Mouse (Mus musculus) lung, postnatal 0 days (tissue): ENCODE measurements around the gene Rflna. TPM values are rescaled to one million over a fixed set of nuclear protein-coding genes. Genes with fewer than 3 reads are reported as not detected.
A peak's percentile ranks its signal among the peaks of the same experiment; 100 is the strongest.

Source experiments
- ATAC-seq: fragments of 200-750 bp; cut with Nextera tagmentation; 2 replicates; pipeline ENCODE4 v1.8.0; 2017; ENCODE audit warnings: moderate library complexity
- DNase-seq: peaks from one replicate; pipeline ENCODE4 v3.0.0-alpha.2; 2016; ENCODE audit warnings: low spot score
- H3K27ac ChIP-seq: fragments of 300-500 bp; sonication (generic); 2 replicates; pipeline ENCODE4 v1.5.1; 2014; ENCODE audit warnings: antibody characterized with exemption, mild to moderate bottlenecking, low read length, mixed read lengths
- H3K27me3 ChIP-seq: fragments of 300-500 bp; sonication (generic); replicated peaks from 2 replicates; pipeline ENCODE4 v1.6.1; 2014; ENCODE audit warnings: low read length, mixed read lengths; ENCODE audit not compliant: insufficient read depth
- H3K36me3 ChIP-seq: fragments of 300-500 bp; sonication (generic); 2 replicates; pipeline ENCODE4 v1.6.1; 2014; ENCODE audit warnings: low read length, mixed read lengths; ENCODE audit not compliant: insufficient read depth
- H3K4me1 ChIP-seq: fragments of 300-500 bp; sonication (generic); 2 replicates; pipeline ENCODE4 v1.6.1; 2014; ENCODE audit warnings: antibody characterized with exemption, low read depth, low read length, mixed read lengths; ENCODE audit not compliant: insufficient read depth
- H3K4me2 ChIP-seq: fragments of 300-500 bp; sonication (generic); replicated peaks from 2 replicates; pipeline ENCODE4 v1.6.1; 2014; ENCODE audit warnings: low read depth, mild to moderate bottlenecking, low read length, moderate library complexity, mixed read lengths
- H3K4me3 ChIP-seq: fragments of 300-500 bp; sonication (generic); 2 replicates; pipeline ENCODE4 v1.5.1; 2014; ENCODE audit warnings: low read depth, low read length
- H3K9ac ChIP-seq: fragments of 300-500 bp; sonication (generic); replicated peaks from 2 replicates; pipeline ENCODE4 v1.6.1; 2014; ENCODE audit warnings: low read depth, mild to moderate bottlenecking
- H3K9me3 ChIP-seq: fragments of 300-500 bp; sonication (generic); 2 replicates; pipeline ENCODE4 v1.6.1; 2016; ENCODE audit warnings: low read length, mixed read lengths
- CTCF ChIP-seq: IDR thresholded peaks from 2 replicates; pipeline ENCODE4 v1.5.1; 2016; ENCODE audit warnings: antibody characterized with exemption, mild to moderate bottlenecking
- EP300 ChIP-seq: IDR thresholded peaks from 2 replicates; pipeline ENCODE4 v1.6.1; 2016; ENCODE audit warnings: antibody characterized with exemption, mild to moderate bottlenecking, control low read depth
- WGBS: fragments of 180-500 bp; shearing (Covaris S2); extraction: QIAGEN DNeasy Blood & Tissue Kit; methylation state at CpG from one replicate; pipeline ENCODE4 v1.1.7; 2014; 5-methylcytosine and 5-hydroxymethylcytosine counted together
- polyA plus RNA-seq: library from polyadenylated mRNA; unstranded; fragments of >200 nt; fragmentation: Nextera tagmentation; extraction: Ambion mirVana; gene quantifications from 2 replicates; pipeline ENCODE4 v1.2.1, GENCODE M21; 2015

Rflna gene
- polyA plus RNA-seq, 1 experiment from 2014 or later: 15.6 TPM

GRCm38 (mm10) chr5:125057555-125058266 lies 54.7 kb downstream of the Rflna start:
- no peak for TF ChIP-seq CTCF
- TF ChIP-seq EP300: no peak; the same call in 1 of the 2 replicates
- WGBS: 17% methylated on average over 29 of the region's 29 CpGs
- DNase-seq (peak; percentile 64), ATAC-seq (peak; percentile 8)
- Histone ChIP-seq H3K4me2 (peak overlapping the region; percentile 52), H3K9ac (peak overlapping the region; percentile 39), H3K9me3 (no peaks in the 10 kb centered on the region), H3K4me1 (peaks cover 54% of the 10 kb centered on the region), H3K36me3 (no peaks in the 10 kb centered on the region), H3K4me3 (peak overlapping the region; percentile 38), H3K27ac (peak overlapping the region; percentile 93), H3K27me3 (no peaks in the 10 kb centered on the region)

- Histone ChIP-seq H3K4me1 (peaks cover 49% of the 10 kb centered on the region), H3K4me3 (peak overlapping the region; percentile 38), H3K9ac (peak overlapping the region; percentile 39), H3K9me3 (no peaks in the 10 kb centered on the region), H3K27me3 (no peaks in the 10 kb centered on the region), H3K4me2 (peak overlapping the region; percentile 52), H3K36me3 (no peaks in the 10 kb centered on the region), H3K27ac (peak overlapping the region; percentile 93)
- no peak for TF ChIP-seq CTCF
- TF ChIP-seq EP300: no peak
- ATAC-seq (peak; percentile 63), DNase-seq (peak; percentile 92)
- WGBS: 3% methylated on average over 18 of the region's 29 CpGs
These were observed 55.2 kb downstream of the Rflna start for GRCm38 (mm10) chr5:125058267-125058668.

Other genes with a start within 250 kb of the Rflna start
- gene Ccdc92, start 140.8 kb upstream of the Rflna start, polyA plus RNA-seq: 9.8 and 10.7 TPM in 2 replicates
- 79.5 and 90.5 TPM in 2 replicates for gene Zfp664, start 140.5 kb upstream of the Rflna start, polyA plus RNA-seq
- 20.2 and 23.9 TPM in 2 replicates for gene Ncor2, start 176.0 kb downstream of the Rflna start, polyA plus RNA-seq